Mouse (Mus musculus) liver, adult 2 months (tissue): Measurements from ENCODE around the gene Car1.

Source experiments
- CTCF ChIP-seq: fragments of 200-500 bp; IDR thresholded peaks from 2 replicates; pipeline ENCODE4 v1.5.1; 2011; ENCODE audit warnings: low read depth, low read length, control low read depth
- POLR2A ChIP-seq: fragments of 200-500 bp; IDR thresholded peaks from 2 replicates; pipeline ENCODE4 v1.6.1; 2011; ENCODE audit warnings: low read length, control low read depth; ENCODE audit not compliant: insufficient read depth; ENCODE audit errors: extremely low read depth

- TF ChIP-seq CTCF (peak; percentile 25; the same call in 1 of the 2 replicates), POLR2A (no peak)
These were observed 11.8 kb upstream of the Car1 start for GRCm38 (mm10) chr3:14819844-14820504.
